Mouse (Mus musculus) stomach, embryonic 14.5 days (tissue): ENCODE data around the gene Zfp275. TPM values are rescaled to one million over a fixed set of nuclear protein-coding genes. Genes with fewer than 3 reads are reported as not detected.
"Not testable (repeated sequence)": the region's sequence is repeated elsewhere in the genome, so short reads cannot be mapped to it uniquely, and the experiment has no call there.

Experiments
- ATAC-seq: fragments of 200-750 bp; cut with Nextera tagmentation; 2 replicates; pipeline ENCODE4 v1.8.0; 2017; ENCODE audit warnings: low read depth, moderate TSS enrichment; ENCODE audit not compliant: insufficient number of reproducible peaks, insufficient read depth, low FRiP score
- H3K27ac ChIP-seq: fragments of 300-500 bp; sonication (generic); 2 replicates; pipeline ENCODE4 v1.5.1; 2014; ENCODE audit warnings: mild to moderate bottlenecking, low read length, moderate library complexity, mixed read lengths
- H3K27me3 ChIP-seq: fragments of 300-500 bp; sonication (generic); 2 replicates; pipeline ENCODE4 v1.6.1; 2014; ENCODE audit warnings: low read length, control low read depth, mixed read lengths; ENCODE audit not compliant: control insufficient read depth, insufficient read depth
- H3K36me3 ChIP-seq: fragments of 300-500 bp; sonication (generic); 2 replicates; pipeline ENCODE4 v1.6.1; 2014; ENCODE audit warnings: mild to moderate bottlenecking, control low read depth, low read length, moderate library complexity, mixed read lengths; ENCODE audit not compliant: control insufficient read depth, insufficient read depth
- H3K4me1 ChIP-seq: fragments of 300-500 bp; sonication (generic); 2 replicates; pipeline ENCODE4 v1.6.1; 2014; ENCODE audit warnings: low read length, control low read depth, mixed read lengths; ENCODE audit not compliant: control insufficient read depth, insufficient read depth
- H3K4me2 ChIP-seq: fragments of 300-500 bp; sonication (generic); replicated peaks from 2 replicates; pipeline ENCODE4 v1.6.1; 2014; ENCODE audit warnings: low read depth, low read length, control low read depth
- H3K4me3 ChIP-seq: fragments of 300-500 bp; sonication (generic); 2 replicates; pipeline ENCODE4 v1.5.1; 2014; ENCODE audit warnings: low read depth, low read length, control low read depth
- H3K9ac ChIP-seq: fragments of 300-500 bp; sonication (generic); replicated peaks from 2 replicates; pipeline ENCODE4 v1.6.1; 2014; ENCODE audit warnings: low read depth, mild to moderate bottlenecking, control low read depth, low read length, moderate library complexity, mixed read lengths
- H3K9me3 ChIP-seq: fragments of 300-500 bp; sonication (generic); 2 replicates; pipeline ENCODE4 v1.6.1; 2016; ENCODE audit warnings: low read depth, low read length, control low read depth; ENCODE audit not compliant: control insufficient read depth
- WGBS: fragments of 180-500 bp; shearing (Covaris S2); extraction: QIAGEN DNeasy Blood & Tissue Kit; methylation state at CpG from one replicate; pipeline ENCODE4 v1.1.7; 2014; 5-methylcytosine and 5-hydroxymethylcytosine counted together
- polyA plus RNA-seq: library from polyadenylated mRNA; unstranded; fragments of >200 nt; fragmentation: Nextera tagmentation; extraction: Ambion mirVana; gene quantifications from 2 replicates; pipeline ENCODE4 v1.2.1, GENCODE M21; 2014

Zfp275 gene
- polyA plus RNA-seq, 1 experiment from 2014 or later = 21.2 TPM

GRCm38 (mm10) chrX:73384924-73385323, 42.5 kb downstream of the Zfp275 start:
- Histone ChIP-seq H3K4me3 (no peak overlapping the region), H3K27ac (no peak overlapping the region), H3K4me2 (no peak overlapping the region), H3K4me1 (no peaks in the 10 kb centered on the region), H3K9me3 (no peaks in the 10 kb centered on the region), H3K27me3 (no peaks in the 10 kb centered on the region), H3K9ac (no peak overlapping the region), H3K36me3 (no peaks in the 10 kb centered on the region)
- 29% methylated on average over 1 of the region's 1 CpGs for WGBS
- ATAC-seq = no peak

DNA sequence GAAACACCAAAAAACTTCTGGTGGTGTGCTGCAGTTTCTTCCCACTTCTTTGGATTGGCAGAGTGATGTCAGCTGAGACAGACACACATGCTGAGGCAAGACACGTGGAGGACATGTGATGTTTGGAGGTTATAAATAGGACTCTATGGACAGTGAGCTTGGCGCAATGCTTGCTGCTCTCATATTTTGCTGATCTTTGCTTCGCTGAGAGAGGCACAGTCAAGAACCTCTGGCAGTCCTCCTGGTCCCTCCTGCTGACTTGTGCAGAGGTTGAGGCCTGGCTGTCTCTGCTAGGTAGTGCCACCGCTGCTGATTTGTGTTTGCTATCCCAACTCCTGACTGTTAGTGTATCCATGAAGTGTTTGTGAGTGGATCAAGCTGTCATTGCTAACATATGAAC, 49.1 kb downstream of the Zfp275 start:
- no peaks in the 10 kb centered on the region for H3K4me1 ChIP-seq
- no peaks in the 10 kb centered on the region for H3K36me3 ChIP-seq
- H3K4me3 ChIP-seq = no peak overlapping the region
- no peak for ATAC-seq
- WGBS = 82% methylated on average over 4 of the region's 4 CpGs
- H3K4me2 ChIP-seq = no peak overlapping the region
- H3K9me3 ChIP-seq = no peaks in the 10 kb centered on the region
- no peak overlapping the region for H3K9ac ChIP-seq
- H3K27me3 ChIP-seq = no peaks in the 10 kb centered on the region
- no peak overlapping the region for H3K27ac ChIP-seq

DNA sequence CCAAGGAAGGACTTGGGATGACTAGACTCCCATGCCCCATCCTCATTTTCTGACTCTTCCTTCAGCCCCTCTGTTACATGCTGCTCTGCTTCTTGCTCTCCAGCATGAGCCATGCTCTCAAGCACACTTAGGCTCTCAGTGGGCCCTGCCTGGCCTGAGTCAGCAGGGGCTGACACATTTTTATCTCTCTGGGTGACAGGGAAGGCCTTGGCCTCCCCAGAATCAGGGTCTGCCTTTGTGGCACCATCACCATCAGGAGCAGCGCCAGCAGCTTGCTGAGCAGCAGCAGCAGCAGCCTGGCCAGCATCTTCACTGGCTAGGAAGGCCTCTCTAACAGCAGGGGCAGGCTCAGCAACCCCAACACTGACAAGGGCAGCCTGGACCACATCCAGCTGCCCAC, 54.0 kb downstream of the Zfp275 start:
- no peaks in the 10 kb centered on the region for H3K9me3 ChIP-seq
- no peak overlapping the region for H3K4me3 ChIP-seq
- H3K9ac ChIP-seq = no peak overlapping the region
- no peaks in the 10 kb centered on the region for H3K36me3 ChIP-seq
- H3K4me1 ChIP-seq = no peaks in the 10 kb centered on the region
- ATAC-seq = no peak
- no peak overlapping the region for H3K27ac ChIP-seq
- no peak overlapping the region for H3K4me2 ChIP-seq
- WGBS = 90% methylated on average over 1 of the region's 1 CpGs
- no peaks in the 10 kb centered on the region for H3K27me3 ChIP-seq

DNA sequence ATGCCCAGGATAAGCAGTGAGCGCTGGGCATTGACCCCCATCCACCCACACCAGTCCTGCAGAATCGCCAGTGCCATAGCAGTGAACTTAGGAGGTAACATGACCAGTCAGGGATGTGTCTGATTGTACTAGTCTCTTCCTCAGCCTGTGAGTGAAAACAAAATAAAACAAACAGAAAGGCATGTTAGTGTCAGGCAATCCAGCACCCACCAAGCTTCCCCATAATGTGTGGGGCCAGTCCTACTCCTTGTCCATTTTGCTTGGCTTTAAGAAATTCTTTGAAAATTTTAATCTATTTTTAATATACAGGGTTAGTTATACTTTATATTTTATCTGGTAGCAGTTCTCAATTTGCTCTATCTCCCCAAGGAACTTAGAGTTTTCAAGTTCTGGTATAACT, 56.2 kb downstream of the Zfp275 start, which contains the start of gene Gm18336:
Gene Gm18336, minus strand, starts transcription at position 101 of the 400 bp plus-strand sequence.
- H3K27me3 ChIP-seq, H3K4me3 ChIP-seq, H3K9me3 ChIP-seq, H3K27ac ChIP-seq, H3K9ac ChIP-seq, ATAC-seq, H3K4me1 ChIP-seq, H3K36me3 ChIP-seq, H3K4me2 ChIP-seq: not testable (repeated sequence)
- 55% methylated on average over 1 of the region's 2 CpGs for WGBS

DNA sequence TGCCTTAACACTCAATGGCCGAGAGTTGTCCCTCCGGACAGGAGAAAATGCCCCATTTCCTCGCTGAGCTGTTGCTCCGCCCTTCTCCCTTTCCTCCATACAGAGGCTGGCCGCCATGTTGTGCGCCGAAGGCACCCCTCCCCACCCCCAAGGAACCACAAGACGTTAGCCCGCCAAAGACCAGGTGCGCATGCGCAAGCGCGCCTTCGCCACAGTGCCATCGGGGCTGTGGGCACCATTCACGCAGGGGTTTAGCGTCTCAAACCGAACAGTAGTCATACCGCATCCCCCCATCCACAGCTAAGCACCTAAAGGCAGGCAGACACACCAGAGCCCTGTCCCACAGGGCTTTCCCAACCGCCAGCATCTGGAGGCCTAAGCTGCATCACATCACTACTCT, 58.5 kb downstream of the Zfp275 start:
- ATAC-seq = no peak
- no peak overlapping the region for H3K27ac ChIP-seq
- 80% methylated on average over 20 of the region's 20 CpGs for WGBS
- H3K9me3 ChIP-seq = no peaks in the 10 kb centered on the region
- no peaks in the 10 kb centered on the region for H3K36me3 ChIP-seq
- H3K4me1 ChIP-seq = no peaks in the 10 kb centered on the region
- no peak overlapping the region for H3K4me3 ChIP-seq
- no peak overlapping the region for H3K9ac ChIP-seq
- H3K27me3 ChIP-seq = no peaks in the 10 kb centered on the region
- no peak overlapping the region for H3K4me2 ChIP-seq

- no peaks in the 10 kb centered on the region for H3K9me3 ChIP-seq
- WGBS = 93% methylated on average over 12 of the region's 12 CpGs
- H3K36me3 ChIP-seq = no peaks in the 10 kb centered on the region
- no peak overlapping the region for H3K27ac ChIP-seq
- no peaks in the 10 kb centered on the region for H3K27me3 ChIP-seq
- H3K9ac ChIP-seq = no peak overlapping the region
- H3K4me3 ChIP-seq = no peak overlapping the region
- H3K4me2 ChIP-seq = no peak overlapping the region
- no peaks in the 10 kb centered on the region for H3K4me1 ChIP-seq
- no peak for ATAC-seq
These were observed 59.2 kb downstream of the Zfp275 start for GRCm38 (mm10) chrX:73401616-73402015.

Other genes starting within 250 kb of the Zfp275 start
- 3.3 and 7.9 TPM in 2 replicates for gene Xlr3a, start 245.5 kb upstream of the Zfp275 start, polyA plus RNA-seq
- not detected in 2 replicates for gene Gm14685, start 225.6 kb upstream of the Zfp275 start, polyA plus RNA-seq
- not detected in 2 replicates for gene Xlr5b, start 193.8 kb upstream of the Zfp275 start, polyA plus RNA-seq
- gene DXBay18, start 193.2 kb upstream of the Zfp275 start, polyA plus RNA-seq = not detected in 2 replicates
- not detected in 2 replicates for gene Spin2d, start 165.6 kb upstream of the Zfp275 start, polyA plus RNA-seq
- gene Xlr3b, start 150.4 kb upstream of the Zfp275 start, polyA plus RNA-seq = 5.5 and 11.3 TPM in 2 replicates
- gene Xlr4b, start 128.3 kb upstream of the Zfp275 start, polyA plus RNA-seq = 0.17 and 1.1 TPM in 2 replicates
- gene F8a, start 114.3 kb upstream of the Zfp275 start, polyA plus RNA-seq = 12.2 and 12.9 TPM in 2 replicates
- gene Xlr4c, start 99.5 kb upstream of the Zfp275 start, polyA plus RNA-seq = not detected in 2 replicates
- gene Xlr3c, start 77.2 kb upstream of the Zfp275 start, polyA plus RNA-seq = not detected in 2 replicates
- gene Xlr5a, start 49.6 kb upstream of the Zfp275 start, polyA plus RNA-seq = 0.16 TPM in 1 of 2 replicates, not detected in the other
- not detected in 2 replicates for gene Xlr5c, start 49.6 kb upstream of the Zfp275 start, polyA plus RNA-seq
- not detected in 2 replicates for gene Gm45015, start 5.8 kb upstream of the Zfp275 start, polyA plus RNA-seq
- not detected in 2 replicates for gene Gm18336, start 56.1 kb downstream of the Zfp275 start, polyA plus RNA-seq
- 0.09 and 0.11 TPM in 2 replicates for gene Zfp92, start 68.5 kb downstream of the Zfp275 start, polyA plus RNA-seq
- 0.25 TPM in 1 of 2 replicates, not detected in the other for gene Trex2, start 92.7 kb downstream of the Zfp275 start, polyA plus RNA-seq
- gene Haus7, start 116.4 kb downstream of the Zfp275 start, polyA plus RNA-seq = 50.1 and 57.5 TPM in 2 replicates
- gene Bgn, start 141.0 kb downstream of the Zfp275 start, polyA plus RNA-seq = 95.7 and 104 TPM in 2 replicates
- gene Atp2b3, start 160.5 kb downstream of the Zfp275 start, polyA plus RNA-seq = 0.36 and 0.38 TPM in 2 replicates